Mouse (Mus musculus) heart, postnatal 25 days (tissue): ENCODE results near the gene Slc46a2. TPM values are rescaled to one million over a fixed set of nuclear protein-coding genes. Genes with fewer than 3 reads are reported as not detected.

Experiments used
- DNase-seq: peaks from one replicate; pipeline ENCODE4 v3.0.0; 2022; ENCODE audit warnings: low spot score
- intact Hi-C: fragments of 180-260 bp; cut with DNase I; formaldehyde crosslinking; loops from one replicate; pipeline ENCODE4 v1.15.1; 2025
- total RNA-seq, 2 experiments: library from RNA; stranded (reverse); gene quantifications; 2 replicates each; pipeline ENCODE4 v1.2.3; 2021

The Slc46a2 gene
- under 1 TPM; 0.44 to 0.48 TPM for total RNA-seq

- DNase-seq, result no peak
- intact Hi-C loops, result no loop called here
Observed at GRCm38 (mm10) chr4:59914608-59915403, at the start of gene Slc46a2. Slc46a2 (minus strand) TSS chr4:59915056.

GRCm38 (mm10) chr4:59963405-59964344 is 48.8 kb upstream of the Slc46a2 start, which contains the start of gene Mup6:
Mup6 (plus strand) TSS chr4:59964294.
- intact Hi-C loops, result no loop called here
- DNase-seq, result no peak

GRCm38 (mm10) chr4:59960610-59961009 is 45.8 kb upstream of the Slc46a2 start, which contains the start of gene Mup4:
Mup4 (minus strand) TSS chr4:59960710.
- intact Hi-C loops, result no loop called here
- DNase-seq, result no peak

GRCm38 (mm10) chr4:59937543-59937942 is 22.7 kb upstream of the Slc46a2 start:
- DNase-seq, result no peak
- intact Hi-C loops, result no loop called here

- intact Hi-C loops, result no loop called here
- DNase-seq, result no peak
Observed at GRCm38 (mm10) chr4:59932505-59933281, 17.8 kb upstream of the Slc46a2 start.

GRCm38 (mm10) chr4:59928347-59928746 is 13.5 kb upstream of the Slc46a2 start:
- intact Hi-C loops, result loop anchor here (1.0 to 5.0 kb wide), 2 partner anchors 56 to 141 kb away; no protein-coding TSS in a partner anchor
- peak; percentile 31 for DNase-seq

- intact Hi-C loops, result loop anchor here (1.0 to 5.0 kb wide), 2 partner anchors 55 to 140 kb away; no protein-coding TSS in a partner anchor
- DNase-seq, result no peak
Observed at GRCm38 (mm10) chr4:59927666-59928065, 12.8 kb upstream of the Slc46a2 start.

GRCm38 (mm10) chr4:59925082-59925481 is 10.2 kb upstream of the Slc46a2 start:
- no peak for DNase-seq

GRCm38 (mm10) chr4:59917966-59918365 is 3.1 kb upstream of the Slc46a2 start:
- DNase-seq, result no peak
- intact Hi-C loops, result no loop called here

More at GRCm38 (mm10) chr4:59925082-59925481, 10.2 kb upstream of the Slc46a2 start:
- intact Hi-C loops, result loop anchor here (5.0 kb wide), 1 partner anchor 53 kb away; no protein-coding TSS in a partner anchor

GRCm38 (mm10) chr4:59908785-59909184 is 6.1 kb downstream of the Slc46a2 start:
- no peak for DNase-seq
- intact Hi-C loops, result no loop called here

- intact Hi-C loops, result no loop called here
- DNase-seq, result no peak
Observed at GRCm38 (mm10) chr4:59907657-59908230, 7.1 kb downstream of the Slc46a2 start.

GRCm38 (mm10) chr4:59907092-59907491 is 7.8 kb downstream of the Slc46a2 start:
- intact Hi-C loops, result no loop called here
- no peak for DNase-seq

GRCm38 (mm10) chr4:59902547-59902946 is 12.3 kb downstream of the Slc46a2 start:
- intact Hi-C loops, result no loop called here
- DNase-seq, result no peak

GRCm38 (mm10) chr4:59901810-59902209 is 13.0 kb downstream of the Slc46a2 start:
- intact Hi-C loops, result no loop called here
- no peak for DNase-seq

- no peak for DNase-seq
- intact Hi-C loops, result no loop called here
Observed at GRCm38 (mm10) chr4:59898521-59898919, 16.3 kb downstream of the Slc46a2 start.

GRCm38 (mm10) chr4:59897814-59898520 is 16.9 kb downstream of the Slc46a2 start:
- intact Hi-C loops, result no loop called here
- DNase-seq, result no peak

GRCm38 (mm10) chr4:59896000-59896399 is 18.9 kb downstream of the Slc46a2 start:
- intact Hi-C loops, result no loop called here
- DNase-seq, result no peak

GRCm38 (mm10) chr4:59894977-59895575 is 19.8 kb downstream of the Slc46a2 start:
- intact Hi-C loops, result no loop called here
- no peak for DNase-seq
